Mouse (Mus musculus) macrophage (primary cell): Measurements from ENCODE around the gene Nars2. TPM values are rescaled to one million over a fixed set of nuclear protein-coding genes. Genes with fewer than 3 reads are reported as not detected.

ENCODE experiments used
- H3K27ac ChIP-seq: fragments of 350-480 bp; formaldehyde crosslinking; 2 replicates; pipeline ENCODE4 v1.9.0; 2021
- H3K36me3 ChIP-seq: fragments of 350-480 bp; formaldehyde crosslinking; 2 replicates; pipeline ENCODE4 v1.9.0; 2021; ENCODE audit errors: inconsistent target
- H3K4me3 ChIP-seq: fragments of 350-480 bp; formaldehyde crosslinking; 2 replicates; pipeline ENCODE4 v1.9.0; 2021; ENCODE audit errors: inconsistent target
- H3K79me2 ChIP-seq: fragments of 350-480 bp; formaldehyde crosslinking; 2 replicates; pipeline ENCODE4 v1.9.0; 2021; ENCODE audit errors: inconsistent target
- WGBS: methylation state at CpG from one replicate; pipeline ENCODE4 v1.1.7; 2026; ENCODE audit warnings: inconsistent platforms; ENCODE audit not compliant: missing documents; 5-methylcytosine and 5-hydroxymethylcytosine counted together
- polyA plus RNA-seq: library from polyadenylated mRNA; stranded (reverse); fragments of 250-400 nt; gene quantifications from 3 replicates; pipeline ENCODE4 v1.2.4, GENCODE M21; 2018; ENCODE audit warnings: inconsistent platforms

Gene Nars2
- polyA plus RNA-seq, 1 experiment from 2014 or later: 3.4 TPM

GRCm38 (mm10) chr7:97074974-97075373 is 123.7 kb downstream of the Nars2 start:
- Histone ChIP-seq H3K79me2 (no peaks in the 10 kb centered on the region), H3K27ac (no peak overlapping the region), H3K4me3 (no peak overlapping the region), H3K36me3 (no peaks in the 10 kb centered on the region)
- WGBS: 50% methylated on average over 1 of the region's 1 CpGs

GRCm38 (mm10) chr7:97076977-97077376 is 125.7 kb downstream of the Nars2 start:
- Histone ChIP-seq H3K36me3 (no peaks in the 10 kb centered on the region), H3K27ac (no peak overlapping the region), H3K79me2 (no peaks in the 10 kb centered on the region), H3K4me3 (no peak overlapping the region)

GRCm38 (mm10) chr7:97078685-97079084 is 127.4 kb downstream of the Nars2 start:
- no peaks in the 10 kb centered on the region for H3K36me3 ChIP-seq
- H3K4me3 ChIP-seq: no peak overlapping the region
- peaks cover 8% of the 10 kb centered on the region for H3K79me2 ChIP-seq
- 57% methylated on average over 4 of the region's 4 CpGs for WGBS
- no peak overlapping the region for H3K27ac ChIP-seq

GRCm38 (mm10) chr7:97079145-97079544 is 127.8 kb downstream of the Nars2 start:
- no peaks in the 10 kb centered on the region for H3K36me3 ChIP-seq
- H3K79me2 ChIP-seq: peaks cover 13% of the 10 kb centered on the region
- H3K27ac ChIP-seq: no peak overlapping the region
- 14% methylated on average over 6 of the region's 6 CpGs for WGBS
- H3K4me3 ChIP-seq: no peak overlapping the region

GRCm38 (mm10) chr7:97079651-97080365 is 128.5 kb downstream of the Nars2 start:
- 96% methylated on average over 4 of the region's 4 CpGs for WGBS
- H3K27ac ChIP-seq: no peak overlapping the region
- peaks cover 20% of the 10 kb centered on the region for H3K79me2 ChIP-seq
- no peaks in the 10 kb centered on the region for H3K36me3 ChIP-seq
- H3K4me3 ChIP-seq: no peak overlapping the region

GRCm38 (mm10) chr7:97080621-97081241 is 129.4 kb downstream of the Nars2 start:
- 77% methylated on average over 4 of the region's 4 CpGs for WGBS
- Histone ChIP-seq H3K27ac (peak overlapping the region; percentile 28), H3K4me3 (peak overlapping the region; percentile 13; the same call in 1 of the 2 replicates), H3K79me2 (peaks cover 29% of the 10 kb centered on the region), H3K36me3 (no peaks in the 10 kb centered on the region)

- Histone ChIP-seq H3K4me3 (peak within 1 kb of the TSS; percentile 77), H3K79me2 (peaks cover 35% of the 10 kb centered on the region), H3K36me3 (no peaks in the 10 kb centered on the region), H3K27ac (peak within 1 kb of the TSS; percentile 97)
- 3% methylated on average over 56 of the region's 83 CpGs for WGBS
These were observed 130.1 kb downstream of the Nars2 start, which contains the start of gene Gab2 for GRCm38 (mm10) chr7:97081242-97081958. Gene Gab2 (plus strand): TSS chr7:97081586.

- Histone ChIP-seq H3K79me2 (peaks cover 40% of the 10 kb centered on the region), H3K36me3 (no peaks in the 10 kb centered on the region), H3K27ac (peak overlapping the region; percentile 97), H3K4me3 (peak overlapping the region; percentile 77)
- under 1% methylated on average over 38 of the region's 38 CpGs for WGBS
These were observed 130.6 kb downstream of the Nars2 start for GRCm38 (mm10) chr7:97081959-97082218.

- under 1% methylated on average over 35 of the region's 40 CpGs for WGBS
- H3K4me3 ChIP-seq: peak overlapping the region; percentile 77
- H3K79me2 ChIP-seq: peaks cover 46% of the 10 kb centered on the region
- no peaks in the 10 kb centered on the region for H3K36me3 ChIP-seq
- H3K27ac ChIP-seq: peak overlapping the region; percentile 97
These were observed 131.2 kb downstream of the Nars2 start for GRCm38 (mm10) chr7:97082219-97083101.

- Histone ChIP-seq H3K79me2 (peaks cover 57% of the 10 kb centered on the region), H3K4me3 (peak overlapping the region; percentile 77), H3K36me3 (no peaks in the 10 kb centered on the region), H3K27ac (peak overlapping the region; percentile 97)
- WGBS: 96% methylated on average over 9 of the region's 9 CpGs
These were observed 132.3 kb downstream of the Nars2 start for GRCm38 (mm10) chr7:97083579-97083978.

GRCm38 (mm10) chr7:97084181-97084580 is 132.9 kb downstream of the Nars2 start:
- Histone ChIP-seq H3K4me3 (no peak overlapping the region), H3K27ac (no peak overlapping the region), H3K79me2 (peaks cover 63% of the 10 kb centered on the region), H3K36me3 (no peaks in the 10 kb centered on the region)
- 93% methylated on average over 1 of the region's 1 CpGs for WGBS

GRCm38 (mm10) chr7:97085291-97085690 is 134.0 kb downstream of the Nars2 start:
- Histone ChIP-seq H3K79me2 (peaks cover 74% of the 10 kb centered on the region), H3K27ac (no peak overlapping the region), H3K4me3 (no peak overlapping the region), H3K36me3 (no peaks in the 10 kb centered on the region)
- 18% methylated on average over 4 of the region's 4 CpGs for WGBS

- H3K27ac ChIP-seq: no peak overlapping the region
- WGBS: 46% methylated on average over 3 of the region's 3 CpGs
- H3K79me2 ChIP-seq: peaks cover 98% of the 10 kb centered on the region
- H3K36me3 ChIP-seq: no peaks in the 10 kb centered on the region
- no peak overlapping the region for H3K4me3 ChIP-seq
These were observed 142.9 kb downstream of the Nars2 start for GRCm38 (mm10) chr7:97094241-97094640.

GRCm38 (mm10) chr7:97108119-97108518 is 156.8 kb downstream of the Nars2 start:
- Histone ChIP-seq H3K27ac (no peak overlapping the region), H3K4me3 (no peak overlapping the region), H3K79me2 (peaks cover 99% of the 10 kb centered on the region), H3K36me3 (no peaks in the 10 kb centered on the region)
- 27% methylated on average over 3 of the region's 3 CpGs for WGBS
